Mouse (Mus musculus) monocyte, adult 5-6 weeks (primary cell): Measurements from ENCODE around the gene Bap1. TPM values are rescaled to one million over a fixed set of nuclear protein-coding genes. Genes with fewer than 3 reads are reported as not detected.

ENCODE experiments used
- ATAC-seq: fragments of 153-309, 156-312 bp; replicated peaks from 2 replicates; pipeline ENCODE4 v1.8.0; 2017; ENCODE audit warnings: mild to moderate bottlenecking; ENCODE audit not compliant: low TSS enrichment, insufficient number of reproducible peaks, severe bottlenecking, poor library complexity, low FRiP score
- total RNA-seq: library from RNA; stranded (forward); fragments of 200-1000, 200-491, 200-594 nt; gene quantifications from 3 replicates; pipeline ENCODE4 v1.2.3, GENCODE M21; 2017

Bap1 gene
- 40.4 to 69.5 TPM (median 59.6 TPM) in 3 replicates for total RNA-seq

GRCm38 (mm10) chr14:31251084-31251604, at the start of gene Bap1, which contains the start of gene Phf7:
Gene Bap1, plus strand, starts transcription at chr14:31251450.
Gene Phf7, minus strand, starts transcription at chr14:31251317.
- ATAC-seq = peak; percentile 86

DNA sequence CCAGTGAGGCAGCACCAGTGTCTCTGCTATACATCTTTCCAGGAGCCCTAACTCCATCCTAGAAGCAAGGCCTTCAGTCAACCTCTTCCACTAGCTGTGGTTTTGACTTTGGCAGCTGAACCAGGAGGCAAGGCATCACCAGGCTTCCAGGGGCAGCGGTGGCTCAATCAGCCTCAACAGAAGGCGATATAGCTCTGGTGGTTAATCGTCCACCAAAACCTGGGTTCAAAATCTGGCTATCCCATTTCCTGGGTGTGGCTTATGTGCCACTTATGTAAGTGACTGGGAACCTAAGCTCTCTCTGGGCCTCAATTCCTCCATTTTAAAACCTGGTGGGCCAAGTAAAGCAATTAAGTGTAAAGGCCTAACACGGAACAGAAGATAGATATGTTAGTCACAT, 46.4 kb upstream of the Bap1 start:
- no peak for ATAC-seq

DNA sequence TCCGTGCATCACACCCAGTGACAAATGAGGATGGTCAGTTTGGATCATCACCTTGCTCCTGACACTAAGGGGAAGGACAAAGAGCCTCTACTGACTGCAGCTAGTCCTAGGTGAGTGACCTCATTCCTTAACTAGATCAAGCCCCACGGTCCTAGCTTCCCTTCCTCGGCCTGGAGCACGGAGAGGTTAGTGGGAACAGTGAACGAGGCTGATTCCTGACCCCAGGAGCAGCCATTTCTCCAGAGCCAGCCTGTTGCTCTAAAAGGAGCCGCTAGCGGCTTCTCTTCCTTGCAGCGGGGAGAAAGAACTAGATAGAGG, 46.0 kb upstream of the Bap1 start:
- ATAC-seq = no peak

GRCm38 (mm10) chr14:31205562-31206467, 45.4 kb upstream of the Bap1 start:
- ATAC-seq = no peak

DNA sequence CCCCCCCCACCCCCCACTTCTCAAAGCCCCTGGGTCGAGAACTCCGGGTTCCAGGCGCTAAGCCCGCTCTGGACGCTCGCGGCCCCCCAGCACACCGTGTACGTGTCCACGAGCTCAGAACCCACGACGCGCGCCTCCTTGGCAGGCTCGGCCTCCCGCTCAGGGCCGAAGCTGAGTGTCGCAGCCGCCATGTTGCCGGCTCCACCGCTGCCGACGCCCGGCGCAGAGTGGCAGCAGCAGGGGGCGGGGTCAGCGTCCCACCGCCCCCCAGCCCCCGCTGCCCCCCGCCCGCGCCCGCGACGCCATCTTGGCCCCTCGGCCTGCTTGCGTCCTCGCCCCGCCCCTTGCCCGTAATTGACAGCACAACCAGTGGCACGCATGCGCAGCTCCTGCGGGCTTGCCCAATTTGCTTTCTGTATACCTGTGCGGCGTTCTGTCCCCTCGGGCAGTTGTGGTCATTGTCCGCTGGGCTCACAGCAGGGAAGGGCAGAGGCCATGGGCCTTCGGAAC, 44.7 kb upstream of the Bap1 start:
- peak; percentile 76 for ATAC-seq

DNA sequence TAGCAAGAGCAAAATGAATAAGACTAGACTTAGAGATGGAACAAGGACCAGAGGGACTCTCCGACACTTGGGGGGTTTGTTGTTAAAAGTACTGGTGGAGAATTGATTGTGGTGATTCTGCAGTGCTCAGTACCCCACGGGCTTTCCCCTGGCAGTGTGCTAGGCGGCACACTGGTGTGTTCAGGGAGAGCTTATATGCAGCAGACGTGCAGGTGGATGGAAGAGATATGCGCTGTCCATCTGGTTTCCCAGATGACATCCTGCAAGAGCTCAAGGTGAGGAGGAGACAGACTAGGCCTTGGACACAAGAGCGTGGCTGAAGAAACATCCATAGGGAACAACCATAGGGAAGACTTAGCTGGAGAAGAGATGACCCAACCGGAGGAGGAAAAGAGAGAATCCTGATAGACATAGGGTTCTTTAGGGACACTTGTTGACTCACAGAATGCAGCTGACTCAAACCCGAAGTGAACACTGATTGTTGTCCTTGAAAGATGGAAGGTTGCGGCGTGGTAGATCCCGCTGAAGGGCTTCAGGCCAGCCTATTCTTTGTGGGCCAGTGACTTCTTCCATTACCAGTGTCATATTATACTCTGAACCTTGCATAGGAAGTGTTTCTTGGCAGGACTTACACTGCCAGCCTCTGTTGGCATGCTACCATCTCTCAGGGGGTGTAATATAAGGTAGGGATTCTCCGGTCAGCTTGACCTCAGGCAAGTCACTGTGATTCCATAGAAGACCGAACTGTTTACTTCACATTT, 44.0 kb upstream of the Bap1 start:
- ATAC-seq = no peak

DNA sequence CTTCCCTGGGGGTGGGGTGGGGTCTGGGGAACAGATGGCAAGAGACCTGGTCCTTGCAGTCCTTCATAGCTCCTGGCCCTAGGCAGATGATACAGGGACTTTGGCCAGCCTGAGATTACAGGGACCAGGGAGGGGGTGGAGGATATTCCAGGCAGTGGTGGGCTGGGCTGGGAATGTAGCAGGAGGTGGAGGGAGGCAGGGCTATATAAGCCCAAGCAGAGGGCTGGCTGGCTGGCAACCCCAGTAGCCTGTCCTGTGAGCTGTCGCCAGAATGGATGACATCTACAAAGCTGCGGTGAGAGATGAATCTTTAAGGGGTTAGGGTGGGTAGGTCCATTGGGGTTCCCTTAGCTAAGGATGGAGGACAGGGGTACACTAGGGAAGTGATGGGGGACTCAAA, 43.2 kb upstream of the Bap1 start, which contains the start of gene Tnnc1:
TSS of gene Tnnc1 (plus strand) at position 229 of the 400 bp plus-strand sequence.
- ATAC-seq = no peak

- ATAC-seq = no peak
Measured at GRCm38 (mm10) chr14:31209133-31209557, 42.1 kb upstream of the Bap1 start.

DNA sequence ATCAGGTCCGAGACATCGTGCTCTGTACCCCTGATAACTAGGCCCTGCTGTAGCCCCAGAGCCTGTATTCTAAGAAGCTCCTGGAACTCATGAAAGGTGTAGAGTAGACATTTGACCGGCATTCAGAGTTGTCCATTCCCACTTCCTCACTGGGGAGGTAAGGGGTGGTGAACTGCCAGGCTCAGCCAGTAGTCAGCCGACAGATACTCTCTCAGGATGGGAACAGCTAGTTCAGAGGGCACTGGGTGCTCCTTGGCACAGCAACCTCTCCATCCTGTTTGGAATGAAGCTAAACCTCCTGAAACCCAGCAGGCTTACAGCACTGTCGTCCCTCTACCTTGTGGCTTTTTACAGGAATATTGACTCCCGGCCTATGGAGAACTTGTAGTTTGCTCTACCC, 39.4 kb upstream of the Bap1 start:
- no peak for ATAC-seq

- no peak for ATAC-seq
Measured at GRCm38 (mm10) chr14:31212499-31212898, 38.8 kb upstream of the Bap1 start.

- ATAC-seq = no peak
Measured at GRCm38 (mm10) chr14:31213868-31214267, 37.4 kb upstream of the Bap1 start.

GRCm38 (mm10) chr14:31214684-31215083, 36.6 kb upstream of the Bap1 start:
- no peak; the same call in 1 of the 2 replicates for ATAC-seq

GRCm38 (mm10) chr14:31215157-31216002, 35.9 kb upstream of the Bap1 start:
- ATAC-seq = peak; percentile 71

DNA sequence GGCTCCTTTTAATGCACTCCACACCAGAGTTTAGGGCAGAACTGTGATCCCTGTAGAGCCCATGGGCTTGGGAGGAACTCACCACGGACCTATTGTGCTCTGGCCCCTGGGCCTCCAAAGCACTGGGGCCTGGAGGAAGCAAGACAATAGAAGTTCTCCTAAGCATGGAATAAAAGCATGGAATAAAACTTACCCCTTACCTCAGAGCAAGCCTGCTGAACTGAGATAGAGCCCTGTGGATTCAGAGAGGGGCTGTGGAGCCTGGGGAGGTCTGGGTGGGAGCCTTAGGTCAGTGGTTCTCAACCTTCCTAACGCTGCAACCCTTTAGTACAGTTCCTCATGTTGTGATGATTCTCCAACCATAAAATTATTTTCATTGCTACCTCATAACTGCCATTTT, 34.4 kb upstream of the Bap1 start, which contains the start of gene Nisch:
TSS of gene Nisch (minus strand) at position 101 of the 400 bp plus-strand sequence.
- no peak for ATAC-seq

GRCm38 (mm10) chr14:31217666-31218065, 33.6 kb upstream of the Bap1 start, which contains the start of gene Sema3g:
Gene Sema3g, plus strand, starts transcription at chr14:31217860.
- ATAC-seq = peak; percentile 29; the same call in 1 of the 2 replicates

DNA sequence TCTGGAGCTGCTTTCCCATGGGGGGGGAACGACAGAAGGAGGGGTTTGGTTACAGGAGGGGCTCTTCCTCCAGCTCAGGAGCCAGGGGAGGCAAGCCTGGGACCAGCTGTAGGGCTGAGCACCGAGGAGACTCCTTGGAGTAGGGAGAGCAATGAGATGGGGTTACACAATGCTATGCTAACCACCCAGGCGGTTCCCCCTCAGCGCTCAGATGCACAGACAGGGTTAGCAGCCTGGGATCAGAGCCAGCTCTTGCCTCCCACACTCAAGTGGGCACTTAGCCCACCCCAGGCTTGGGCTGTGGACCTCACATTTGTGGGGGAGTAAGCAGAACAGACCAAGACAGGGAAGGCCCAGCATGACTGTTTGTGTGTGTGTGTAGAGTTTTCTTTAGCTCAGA, 24.3 kb upstream of the Bap1 start:
- ATAC-seq = no peak

DNA sequence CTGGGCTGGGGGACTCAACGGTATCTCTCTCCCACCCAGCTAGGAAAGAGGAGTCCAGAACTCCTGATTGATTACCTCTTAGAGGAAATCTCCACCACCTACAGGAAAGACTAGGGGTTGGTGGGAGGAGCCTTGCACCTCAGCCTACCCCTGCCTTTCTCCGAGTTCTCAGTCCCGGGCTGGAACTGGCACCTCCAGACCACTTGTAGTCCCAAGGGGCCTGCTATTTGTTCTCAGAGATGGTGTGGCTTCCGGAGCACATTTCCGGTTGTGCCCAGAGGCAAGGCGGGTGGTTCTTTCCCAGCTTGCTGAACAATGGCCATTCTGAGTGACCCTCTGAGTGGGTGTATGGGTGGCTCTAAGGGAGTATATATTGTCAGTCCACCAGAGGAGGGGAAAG, 23.0 kb upstream of the Bap1 start:
- ATAC-seq = peak; percentile 32

DNA sequence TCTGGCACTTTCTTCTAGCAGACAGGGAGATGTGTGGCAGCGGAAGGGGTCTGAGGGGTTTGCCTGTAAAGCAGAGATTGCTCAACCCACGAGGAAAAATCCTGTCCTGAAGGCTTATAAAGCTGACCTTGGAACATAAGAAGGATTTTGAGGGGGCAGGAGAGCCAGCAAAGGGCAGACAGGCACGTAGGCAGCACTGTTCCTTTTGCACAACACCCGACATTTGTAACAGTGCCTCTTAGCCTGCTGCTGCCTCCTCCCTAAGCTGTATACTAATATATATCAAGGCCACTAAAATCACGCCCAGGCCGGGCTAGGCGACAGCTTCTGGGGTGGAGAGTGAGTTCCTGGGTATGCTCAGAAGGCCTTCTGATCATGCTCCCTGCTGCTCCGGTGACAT, 20.8 kb upstream of the Bap1 start:
- ATAC-seq = no peak
